Mouse (Mus musculus) gastrocnemius, postnatal 25 days (tissue): ENCODE data around the gene Pin4. TPM values are rescaled to one million over a fixed set of nuclear protein-coding genes. Genes with fewer than 3 reads are reported as not detected.

Experiments used
- DNase-seq: peaks from one replicate; pipeline ENCODE4 v3.0.0; 2022
- total RNA-seq, 2 experiments: library from RNA; stranded (reverse); gene quantifications; 1 replicate in 1 of 2; 2 replicates in 1 of 2; pipeline ENCODE4 v1.2.3; 2021

Pin4 gene
- total RNA-seq, 2 experiments from 2014 or later, result 21.9 to 27.7 TPM

DNA sequence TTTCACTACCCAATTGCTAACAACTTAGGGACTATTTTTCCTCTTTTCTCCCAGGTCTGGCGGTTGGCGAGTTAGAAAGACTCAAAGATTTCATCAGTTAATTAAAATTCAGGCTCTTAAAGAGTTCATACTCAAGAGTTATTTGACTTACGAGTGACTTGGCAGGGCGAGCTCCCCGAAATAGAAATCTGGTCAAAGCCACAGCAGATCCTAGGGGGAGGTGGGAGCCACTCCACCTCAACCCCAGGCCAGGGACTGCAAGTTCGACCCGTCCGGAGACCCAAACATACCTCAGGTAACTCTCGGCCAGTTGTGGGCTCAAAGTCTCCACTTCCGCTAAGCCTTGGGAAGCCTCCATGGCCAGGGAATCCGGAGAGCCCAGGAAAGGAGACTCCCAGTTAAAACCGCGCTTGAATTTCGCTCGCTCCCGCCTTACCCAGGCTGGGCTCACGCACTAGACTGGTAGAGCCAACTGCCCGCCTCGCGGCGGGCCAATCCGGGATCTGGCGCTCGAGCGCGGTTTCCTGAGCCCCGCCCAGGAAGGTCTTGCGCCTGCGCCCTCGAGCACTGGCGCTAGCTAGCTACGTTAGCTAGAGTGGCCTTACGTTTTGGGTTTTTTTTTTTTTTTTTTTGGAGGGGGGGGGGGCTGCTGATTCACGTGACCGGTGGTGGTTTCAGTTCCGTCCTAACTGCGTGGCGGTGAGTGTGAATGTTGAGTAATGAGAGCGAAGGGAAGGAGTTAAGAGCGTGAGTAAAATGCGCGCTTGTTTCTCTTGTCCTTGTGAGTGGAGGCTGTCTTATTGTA, 37.6 kb downstream of the Pin4 start, which contains the start of gene Ercc6l:
TSS of gene Ercc6l (minus strand) at position 474 of the 805 bp plus-strand sequence.
- peak; percentile 90 for DNase-seq

GRCm38 (mm10) chrX:102157423-102157791, 38.2 kb downstream of the Pin4 start:
- DNase-seq, result no peak

- peak; percentile 6 for DNase-seq
Measured at GRCm38 (mm10) chrX:102159778-102160177, 40.5 kb downstream of the Pin4 start.

GRCm38 (mm10) chrX:102160528-102160927, 41.3 kb downstream of the Pin4 start:
- DNase-seq, result no peak

GRCm38 (mm10) chrX:102163096-102163495, 43.8 kb downstream of the Pin4 start:
- no peak for DNase-seq

DNA sequence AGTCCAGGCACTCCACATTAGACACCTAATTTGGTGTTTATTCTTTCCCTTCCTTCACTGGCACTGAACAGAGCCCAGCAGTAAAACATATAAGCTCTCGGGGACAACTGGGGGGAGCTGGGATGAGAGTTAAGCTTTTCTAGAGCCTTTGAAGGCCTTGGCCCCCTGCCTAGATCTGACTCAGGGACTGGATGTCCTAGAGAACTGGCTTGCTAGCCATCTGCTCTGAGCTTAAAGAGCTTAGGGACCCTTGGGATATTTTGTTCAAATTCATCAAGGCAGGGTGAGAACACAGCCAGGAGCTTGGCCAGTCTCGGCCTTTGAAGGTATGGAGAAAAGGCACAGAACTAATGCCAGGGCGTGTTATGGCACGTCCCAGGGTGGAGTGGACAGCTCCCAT, 44.3 kb downstream of the Pin4 start:
- DNase-seq, result peak; percentile 35

DNA sequence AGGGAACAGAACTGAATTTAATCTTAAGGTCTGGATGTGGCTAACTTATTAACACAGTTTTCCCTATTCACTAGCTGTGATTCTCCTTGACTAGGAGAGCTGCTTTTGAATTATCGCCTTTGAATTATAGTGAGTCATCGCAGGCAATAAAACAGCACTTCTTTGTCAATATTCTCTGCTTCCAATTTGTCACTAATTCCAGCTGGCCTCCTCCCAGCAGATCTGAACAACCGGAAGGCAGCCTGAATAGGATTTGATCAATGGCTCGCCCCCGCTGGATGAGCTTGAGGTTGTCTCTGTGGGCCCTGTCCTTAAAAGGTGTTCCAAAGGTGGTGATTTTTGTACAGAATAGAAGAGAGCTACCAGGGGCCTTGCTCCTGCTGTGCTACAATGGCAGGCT, 47.3 kb downstream of the Pin4 start:
- DNase-seq, result no peak

DNA sequence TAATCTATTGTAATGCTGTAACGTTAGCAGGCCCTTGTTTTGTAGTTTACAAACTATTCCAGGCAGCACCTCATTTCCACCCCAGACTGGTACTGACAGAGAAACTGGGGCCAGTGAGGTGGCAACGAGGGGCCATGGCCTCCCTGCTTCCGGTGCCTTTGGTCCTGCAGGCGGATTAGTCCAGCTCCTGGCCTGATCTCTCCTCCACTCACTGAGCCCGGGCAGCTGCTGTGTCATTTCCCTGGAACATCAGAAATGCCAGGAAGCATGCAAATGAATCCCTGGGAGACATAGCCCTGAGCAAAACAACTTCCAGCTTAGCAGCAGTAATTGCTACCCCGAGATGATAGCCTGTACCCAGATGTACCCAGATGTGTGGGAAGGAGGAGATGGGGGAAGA, 47.7 kb downstream of the Pin4 start:
- DNase-seq, result no peak

- DNase-seq, result no peak
Measured at GRCm38 (mm10) chrX:102169724-102170123, 50.5 kb downstream of the Pin4 start.

DNA sequence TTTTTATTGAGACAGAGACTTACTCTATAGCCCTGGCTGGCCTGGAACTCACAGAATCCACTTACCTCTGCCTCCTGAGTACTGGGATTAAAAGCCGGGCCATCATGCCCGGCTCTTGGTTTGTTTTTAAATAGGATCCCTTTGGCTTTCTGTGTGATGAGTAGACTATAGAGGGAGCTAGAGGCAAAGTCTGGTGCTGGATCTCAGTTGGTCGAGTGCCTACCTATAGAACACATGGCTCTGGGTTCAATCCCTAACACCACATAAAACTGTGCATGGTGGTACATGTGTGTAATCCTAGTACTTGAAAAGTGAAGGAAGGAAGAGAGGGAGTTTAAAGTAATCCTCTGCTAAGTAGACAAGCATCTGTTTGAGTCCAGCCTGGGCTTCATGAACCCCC, 50.9 kb downstream of the Pin4 start:
- DNase-seq, result no peak

GRCm38 (mm10) chrX:102170900-102171299, 51.7 kb downstream of the Pin4 start:
- no peak for DNase-seq

DNA sequence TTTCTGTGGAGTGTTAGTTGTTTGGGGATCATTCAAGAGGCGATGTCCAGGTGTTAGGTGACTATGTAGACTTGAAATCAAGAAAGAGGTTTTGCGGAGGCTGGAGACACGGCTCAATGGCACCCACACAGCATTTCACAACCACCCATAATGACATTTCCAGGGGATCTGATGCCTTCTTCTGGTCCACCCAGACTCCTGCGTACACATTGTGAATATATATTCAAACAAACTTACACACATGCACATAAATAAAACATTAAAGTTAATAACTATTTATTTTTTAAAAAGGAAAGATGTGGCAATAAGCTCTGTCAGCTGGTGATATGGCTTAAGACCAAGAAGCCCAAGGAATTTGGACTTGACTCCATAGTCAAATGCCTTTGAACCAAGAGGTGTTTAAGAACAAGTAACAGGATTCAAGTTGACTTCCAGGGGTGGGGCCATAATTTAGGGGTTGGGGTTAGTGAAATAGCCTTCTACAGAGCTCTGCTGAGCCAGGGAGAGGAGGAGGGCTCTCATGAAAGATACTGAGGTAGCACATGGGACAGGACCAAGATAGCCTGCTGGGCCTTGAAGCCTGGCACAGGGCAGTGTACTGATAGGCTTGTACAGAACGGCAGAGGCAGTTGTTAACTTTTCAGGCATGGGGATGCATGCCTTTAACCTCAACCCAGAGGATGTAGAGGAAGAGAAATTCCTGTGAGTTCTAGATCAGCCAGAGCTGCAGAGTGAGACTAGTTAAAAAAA, 56.5 kb downstream of the Pin4 start:
- DNase-seq, result no peak

Other genes with a start within 250 kb of the Pin4 start
- under 1 TPM; 0.61 to 0.88 TPM for gene Rtl5, start 48.1 kb upstream of the Pin4 start, total RNA-seq
- under 1 TPM; 0.18 to 0.29 TPM for gene Ercc6l, start 37.6 kb downstream of the Pin4 start, total RNA-seq
- 100 to 1,000 TPM; 435 to 498 TPM for gene Rps4x, start 69.9 kb downstream of the Pin4 start, total RNA-seq
- under 1 TPM; 0.49 to 0.70 TPM for gene Cited1, start 132.7 kb downstream of the Pin4 start, total RNA-seq